Mouse (Mus musculus) cortical plate, adult 2 months (tissue): ENCODE results near the gene Ccdc13.

ENCODE experiments used
- CTCF ChIP-seq: fragments of 200-500 bp; IDR thresholded peaks from 2 replicates; pipeline ENCODE4 v1.5.1; 2011; ENCODE audit warnings: mild to moderate bottlenecking, control low read depth, low read length; ENCODE audit not compliant: insufficient read depth; ENCODE audit errors: extremely low read depth
- POLR2A ChIP-seq: fragments of 200-500 bp; IDR thresholded peaks from 2 replicates; pipeline ENCODE4 v1.6.1; 2011; ENCODE audit warnings: mild to moderate bottlenecking, low read length, control low read depth; ENCODE audit not compliant: insufficient read depth; ENCODE audit errors: extremely low read depth

GRCm38 (mm10) chr9:121856649-121857416 is 17.6 kb upstream of the Ccdc13 start:
- TF ChIP-seq CTCF (no peak), POLR2A (no peak)
